Mouse (Mus musculus) kidney, adult 2 months (tissue): ENCODE measurements around the gene Gmpr. TPM values are rescaled to one million over a fixed set of nuclear protein-coding genes. Genes with fewer than 3 reads are reported as not detected.
A peak's percentile ranks its signal among the peaks of the same experiment; 100 is the strongest.
"Not testable (repeated sequence)": the region's sequence is repeated elsewhere in the genome, so short reads cannot be mapped to it uniquely, and the experiment has no call there.

ENCODE experiments used
- DNase-seq: peaks from one replicate; pipeline ENCODE4 v3.0.0; 2021
- H3K27ac ChIP-seq: fragments of 200-500 bp; 2 replicates; pipeline ENCODE4 v1.5.1; 2012; ENCODE audit warnings: low read depth, low read length, control low read depth, inconsistent platforms; ENCODE audit not compliant: insufficient read depth
- H3K27me3 ChIP-seq: fragments of 200-500 bp; replicated peaks from 2 replicates; pipeline ENCODE4 v1.6.1; 2012; ENCODE audit warnings: mild to moderate bottlenecking, moderate library complexity, low read length, inconsistent platforms; ENCODE audit not compliant: control insufficient read depth, insufficient read depth
- H3K36me3 ChIP-seq: fragments of 200-500 bp; 2 replicates; pipeline ENCODE4 v1.6.1; 2012; ENCODE audit warnings: mild to moderate bottlenecking, moderate library complexity, low read length, inconsistent platforms; ENCODE audit not compliant: control insufficient read depth, insufficient read depth
- H3K4me1 ChIP-seq: fragments of 200-500 bp; 2 replicates; pipeline ENCODE4 v1.6.1; 2011; ENCODE audit warnings: low read length; ENCODE audit not compliant: control insufficient read depth, insufficient read depth
- H3K4me3 ChIP-seq: fragments of 200-500 bp; 2 replicates; pipeline ENCODE4 v1.5.1; 2011; ENCODE audit warnings: mild to moderate bottlenecking, low read depth, low read length, control low read depth; ENCODE audit not compliant: insufficient read depth
- CTCF ChIP-seq: fragments of 200-500 bp; conservative IDR thresholded peaks from 2 replicates; pipeline ENCODE4 v1.5.1; 2011; ENCODE audit warnings: low read depth, mild to moderate bottlenecking, control low read depth, low read length, moderate library complexity, mixed read lengths; ENCODE audit not compliant: insufficient read depth, insufficient read length
- POLR2A ChIP-seq: fragments of 200-500 bp; IDR thresholded peaks from one replicate; pipeline ENCODE4 v1.6.1; 2011; ENCODE audit warnings: low read depth, low read length, control low read depth
- WGBS: fragments of 180-500 bp; shearing (Covaris S2); methylation state at CpG from one replicate; pipeline ENCODE4 v1.1.7; 2018; 5-methylcytosine and 5-hydroxymethylcytosine counted together
- polyA plus RNA-seq: library from polyadenylated mRNA; depleted of rRNA; stranded (reverse); fragments of >200 nt; gene quantifications from 2 replicates; pipeline ENCODE4 v1.2.3, GENCODE M21; 2012

Gmpr gene
- polyA plus RNA-seq, 1 experiment: 131 TPM

- Histone ChIP-seq H3K27me3 (no peaks in the 10 kb centered on the region), H3K4me1 (peaks cover 16% of the 10 kb centered on the region), H3K36me3 (no peaks in the 10 kb centered on the region), H3K27ac (peak overlapping the region; percentile 47), H3K4me3 (no peak overlapping the region)
- WGBS: 19% methylated on average over 19 of the region's 19 CpGs
- TF ChIP-seq POLR2A: no peak
- no peak for TF ChIP-seq CTCF
- peak; percentile 87 for DNase-seq
Observed at GRCm38 (mm10) chr13:45469481-45470301, 37.6 kb upstream of the Gmpr start.

DNA sequence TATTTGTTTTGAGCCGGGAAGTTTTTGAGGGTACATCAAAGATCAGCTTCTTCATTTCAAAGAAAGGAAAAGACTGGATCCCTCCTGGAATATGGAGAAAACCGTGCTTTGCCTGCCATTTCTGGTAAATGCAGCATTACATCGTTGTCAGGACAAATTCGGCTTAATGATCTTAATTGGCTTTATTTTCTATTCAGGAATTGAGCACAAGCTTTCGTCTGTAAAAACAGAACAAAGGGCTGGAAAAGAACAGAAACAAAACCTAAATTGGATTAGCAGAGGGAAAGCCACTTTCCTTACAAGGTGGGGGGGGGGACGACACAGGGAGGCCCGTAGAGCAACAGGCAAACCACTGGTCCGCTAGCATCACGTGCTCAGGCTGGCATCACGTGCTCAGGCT, 33.9 kb upstream of the Gmpr start:
- Histone ChIP-seq H3K27me3 (no peaks in the 10 kb centered on the region), H3K27ac (no peak overlapping the region), H3K4me3 (no peak overlapping the region), H3K4me1 (peaks cover 24% of the 10 kb centered on the region), H3K36me3 (no peaks in the 10 kb centered on the region)
- WGBS: 84% methylated on average over 10 of the region's 10 CpGs
- DNase-seq: no peak
- no peak for TF ChIP-seq POLR2A
- TF ChIP-seq CTCF: no peak

DNA sequence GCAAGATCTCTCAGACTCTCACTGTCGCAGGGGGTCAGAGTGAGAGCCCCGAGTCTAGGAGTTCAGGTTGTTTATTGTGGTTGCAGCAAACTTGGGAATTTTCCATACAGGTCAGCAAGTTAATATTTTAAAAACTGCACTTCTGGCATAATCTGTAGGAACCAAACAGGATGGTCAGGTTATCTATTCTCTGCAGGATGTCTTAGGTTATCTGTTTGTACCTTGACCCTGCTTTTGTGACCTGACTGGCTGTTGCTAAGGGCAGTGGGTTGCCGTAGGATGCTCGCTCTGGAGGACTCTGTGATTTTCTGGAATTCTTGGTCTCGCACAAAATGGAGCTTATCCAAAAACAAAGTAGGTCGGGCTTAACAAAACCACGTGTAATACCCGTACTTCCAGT, 31.9 kb upstream of the Gmpr start:
- TF ChIP-seq CTCF (no peak), POLR2A (no peak)
- WGBS: 55% methylated on average over 8 of the region's 8 CpGs
- Histone ChIP-seq H3K4me3 (no peak overlapping the region), H3K27ac (no peak overlapping the region), H3K4me1 (peaks cover 12% of the 10 kb centered on the region), H3K27me3 (no peaks in the 10 kb centered on the region), H3K36me3 (no peaks in the 10 kb centered on the region)
- no peak for DNase-seq

DNA sequence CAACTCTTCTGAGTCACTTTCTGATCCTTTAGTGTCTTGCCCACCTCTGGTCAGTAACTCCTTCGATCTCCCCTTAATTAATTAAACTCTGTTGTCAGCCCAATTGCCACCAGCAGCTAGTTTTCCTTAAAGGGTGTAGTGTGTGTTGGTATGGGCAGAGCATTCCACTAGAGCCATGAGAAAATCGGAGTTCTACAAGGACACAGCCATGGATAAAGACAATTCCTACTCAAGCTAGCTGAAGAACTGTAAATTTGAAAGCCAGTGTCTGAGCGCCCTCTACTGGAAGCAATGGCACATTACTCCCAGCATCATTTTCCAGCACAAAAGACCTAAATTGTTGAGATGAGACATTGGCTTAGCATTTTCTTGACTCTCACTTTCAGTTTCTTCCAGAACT, 30.1 kb upstream of the Gmpr start:
- no peaks in the 10 kb centered on the region for H3K36me3 ChIP-seq
- TF ChIP-seq POLR2A: no peak
- TF ChIP-seq CTCF: peak; percentile 54
- no peak overlapping the region for H3K27ac ChIP-seq
- WGBS: 19% methylated on average over 3 of the region's 3 CpGs
- peak; percentile 83 for DNase-seq
- no peaks in the 10 kb centered on the region for H3K27me3 ChIP-seq
- H3K4me3 ChIP-seq: no peak overlapping the region
- H3K4me1 ChIP-seq: peaks cover 13% of the 10 kb centered on the region; the same call in 1 of the 2 replicates

GRCm38 (mm10) chr13:45479951-45480350, 27.3 kb upstream of the Gmpr start:
- Histone ChIP-seq H3K4me3 (no peak overlapping the region), H3K4me1 (peaks cover 15% of the 10 kb centered on the region; the same call in 1 of the 2 replicates), H3K27me3 (no peaks in the 10 kb centered on the region), H3K27ac (no peak overlapping the region), H3K36me3 (no peaks in the 10 kb centered on the region)
- TF ChIP-seq CTCF (no peak), POLR2A (no peak)
- 62% methylated on average over 6 of the region's 6 CpGs for WGBS
- no peak for DNase-seq

DNA sequence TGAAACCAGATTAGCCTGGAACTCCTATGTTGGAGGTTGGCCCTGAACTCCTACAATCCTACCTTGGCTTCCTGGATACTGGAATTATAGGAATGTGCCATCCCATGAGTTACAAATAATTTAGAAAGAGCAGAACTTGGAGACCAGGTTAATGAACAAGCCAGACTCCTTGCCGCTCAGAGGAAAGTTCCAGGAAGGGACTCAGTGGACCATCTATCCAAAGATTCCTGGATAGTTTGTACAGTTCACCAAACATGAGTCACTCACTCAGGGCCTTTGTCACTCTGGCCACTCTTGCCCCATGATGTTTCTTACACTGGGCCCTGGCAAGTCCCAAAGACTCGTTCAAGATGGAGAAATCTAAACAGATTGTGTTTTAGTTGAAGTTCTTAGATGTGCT, 24.0 kb upstream of the Gmpr start:
- Histone ChIP-seq H3K27me3 (no peaks in the 10 kb centered on the region), H3K4me1 (peaks cover 15% of the 10 kb centered on the region; the same call in 1 of the 2 replicates), H3K4me3 (no peak overlapping the region), H3K27ac (no peak overlapping the region), H3K36me3 (no peaks in the 10 kb centered on the region)
- peak; percentile 90 for DNase-seq
- no peak for TF ChIP-seq POLR2A
- no peak for TF ChIP-seq CTCF
- 36% methylated on average over 2 of the region's 2 CpGs for WGBS

- 96% methylated on average over 16 of the region's 16 CpGs for WGBS
- H3K36me3 ChIP-seq, H3K4me3 ChIP-seq: not testable (repeated sequence)
Observed at GRCm38 (mm10) chr13:45483949-45484348, 23.3 kb upstream of the Gmpr start.

More at GRCm38 (mm10) chr13:45483949-45484348, 23.3 kb upstream of the Gmpr start:
- DNase-seq, H3K27me3 ChIP-seq, H3K27ac ChIP-seq: not testable (repeated sequence)
- peaks cover 15% of the 10 kb centered on the region; the same call in 1 of the 2 replicates for H3K4me1 ChIP-seq
